Mouse (Mus musculus) hindbrain, embryonic 12.5 days (tissue): ENCODE data around the gene Lyl1. TPM values are rescaled to one million over a fixed set of nuclear protein-coding genes. Genes with fewer than 3 reads are reported as not detected.

Source experiments
- ATAC-seq: fragments of 200-750 bp; cut with Nextera tagmentation; 2 replicates; pipeline ENCODE4 v1.8.0; 2017; ENCODE audit warnings: moderate TSS enrichment; ENCODE audit not compliant: low FRiP score
- H3K27ac ChIP-seq: fragments of 300-500 bp; sonication (generic); 2 replicates; pipeline ENCODE4 v1.5.1; 2016; ENCODE audit warnings: mild to moderate bottlenecking
- H3K27me3 ChIP-seq: fragments of 300-500 bp; sonication (generic); 2 replicates; pipeline ENCODE4 v1.6.1; 2016; ENCODE audit warnings: mild to moderate bottlenecking
- H3K36me3 ChIP-seq: fragments of 300-500 bp; sonication (generic); 2 replicates; pipeline ENCODE4 v1.6.1; 2016; ENCODE audit warnings: mild to moderate bottlenecking
- H3K4me1 ChIP-seq: fragments of 300-500 bp; sonication (generic); 2 replicates; pipeline ENCODE4 v1.6.1; 2016
- H3K4me2 ChIP-seq: fragments of 300-500 bp; sonication (generic); replicated peaks from 2 replicates; pipeline ENCODE4 v1.6.1; 2016; ENCODE audit warnings: mild to moderate bottlenecking
- H3K4me3 ChIP-seq: fragments of 300-500 bp; sonication (generic); 2 replicates; pipeline ENCODE4 v1.5.1; 2016; ENCODE audit warnings: mild to moderate bottlenecking
- H3K9ac ChIP-seq: fragments of 300-500 bp; sonication (generic); 2 replicates; pipeline ENCODE4 v1.6.1; 2016; ENCODE audit warnings: mild to moderate bottlenecking, moderate library complexity
- H3K9me3 ChIP-seq: fragments of 300-500 bp; sonication (generic); replicated peaks from 2 replicates; pipeline ENCODE4 v1.6.1; 2016; ENCODE audit warnings: mild to moderate bottlenecking
- WGBS: fragments of 180-500 bp; shearing (Covaris S2); methylation state at CpG from one replicate; pipeline ENCODE4 v1.1.7; 2016; 5-methylcytosine and 5-hydroxymethylcytosine counted together
- polyA plus RNA-seq: library from polyadenylated mRNA; unstranded; fragments of >200 nt; fragmentation: Nextera tagmentation; extraction: Ambion mirVana; gene quantifications from 2 replicates; pipeline ENCODE4 v1.2.1, GENCODE M21; 2016

Gene Lyl1
- polyA plus RNA-seq, 1 experiment from 2014 or later, result 4.6 TPM

DNA sequence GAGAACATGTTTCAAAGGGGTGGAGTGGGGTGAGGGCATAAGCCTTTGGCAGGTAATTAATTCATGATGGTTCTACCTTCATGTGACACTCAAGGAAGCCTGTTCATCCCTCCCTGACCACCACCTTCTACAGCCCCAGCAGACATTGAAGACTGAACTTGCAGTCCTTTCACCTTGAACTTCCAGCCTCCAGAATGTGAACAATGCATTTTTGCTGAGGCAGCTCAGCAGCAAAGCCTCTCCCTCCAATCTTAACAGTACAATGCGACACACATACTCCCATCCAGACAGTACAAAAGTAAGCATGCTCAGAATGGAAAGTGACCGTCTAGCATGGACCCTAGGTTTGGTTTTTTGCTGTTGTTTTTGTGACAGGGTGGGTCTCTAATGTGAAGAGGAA is 19.8 kb upstream of the Lyl1 start:
- H3K4me1 ChIP-seq, result peaks cover 27% of the 10 kb centered on the region
- peaks cover 14% of the 10 kb centered on the region for H3K36me3 ChIP-seq
- no peak overlapping the region for H3K9ac ChIP-seq
- no peak overlapping the region for H3K4me2 ChIP-seq
- H3K4me3 ChIP-seq, result no peak overlapping the region
- ATAC-seq, result no peak
- no peaks in the 10 kb centered on the region for H3K9me3 ChIP-seq
- H3K27me3 ChIP-seq, result no peaks in the 10 kb centered on the region
- H3K27ac ChIP-seq, result no peak overlapping the region
- WGBS, result 87% methylated on average over 2 of the region's 2 CpGs

DNA sequence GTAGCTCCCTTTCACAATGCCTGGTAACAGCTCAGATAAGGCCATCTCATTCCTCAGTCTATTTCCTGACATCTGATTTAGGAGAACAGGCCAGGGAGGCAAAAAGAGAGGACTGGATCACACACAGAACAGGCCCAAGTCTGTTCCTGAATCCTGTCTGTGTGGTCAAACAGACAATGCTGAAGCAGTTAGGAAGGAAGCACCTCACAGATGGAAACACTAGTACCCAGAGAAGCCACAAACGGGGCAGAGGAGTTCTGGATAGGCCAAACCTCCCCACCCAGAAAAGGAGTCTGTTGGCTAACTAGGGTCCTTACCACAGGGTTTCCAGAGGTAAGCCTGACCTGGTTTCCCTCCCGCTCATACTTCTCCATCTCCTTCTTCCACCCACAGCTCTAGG is 19.0 kb upstream of the Lyl1 start:
- no peak overlapping the region for H3K27ac ChIP-seq
- H3K4me2 ChIP-seq, result no peak overlapping the region
- no peak overlapping the region for H3K4me3 ChIP-seq
- H3K9me3 ChIP-seq, result no peaks in the 10 kb centered on the region
- peaks cover 32% of the 10 kb centered on the region for H3K4me1 ChIP-seq
- no peaks in the 10 kb centered on the region for H3K27me3 ChIP-seq
- no peak for ATAC-seq
- 83% methylated on average over 2 of the region's 2 CpGs for WGBS
- no peak overlapping the region for H3K9ac ChIP-seq
- 0 out of 2 replicates have a peak, but pooled peaks cover 9% of the 10 kb centered on the region for H3K36me3 ChIP-seq

DNA sequence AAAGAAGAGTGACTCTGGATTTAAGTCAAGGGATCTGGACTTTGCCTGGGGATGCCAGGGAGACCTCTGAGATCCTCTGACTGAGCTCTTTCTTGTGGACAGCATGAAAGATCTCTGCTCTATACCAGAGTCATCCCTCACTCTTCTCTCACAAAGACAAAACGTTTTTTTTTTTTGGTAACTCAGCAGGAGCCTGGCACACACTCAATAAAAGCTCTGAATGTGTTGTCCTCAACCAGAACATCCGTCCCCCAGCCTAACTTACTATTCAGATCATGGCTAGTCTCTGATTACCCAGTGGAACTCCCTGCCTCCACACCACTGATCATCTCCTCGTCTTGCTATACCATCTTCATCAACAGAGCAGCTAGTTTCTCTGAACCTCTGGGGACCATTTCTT is 16.7 kb upstream of the Lyl1 start:
- H3K27me3 ChIP-seq, result no peaks in the 10 kb centered on the region
- ATAC-seq, result no peak
- H3K4me3 ChIP-seq, result no peak overlapping the region
- 0 out of 2 replicates have a peak, but pooled peaks cover 7% of the 10 kb centered on the region for H3K36me3 ChIP-seq
- H3K4me2 ChIP-seq, result no peak overlapping the region
- 0 out of 2 replicates have a peak overlapping the region, but pooled peaks have one; percentile 1 for H3K9ac ChIP-seq
- WGBS, result 29% methylated on average over 3 of the region's 3 CpGs
- H3K4me1 ChIP-seq, result peaks cover 44% of the 10 kb centered on the region
- H3K27ac ChIP-seq, result no peak overlapping the region
- no peaks in the 10 kb centered on the region for H3K9me3 ChIP-seq

DNA sequence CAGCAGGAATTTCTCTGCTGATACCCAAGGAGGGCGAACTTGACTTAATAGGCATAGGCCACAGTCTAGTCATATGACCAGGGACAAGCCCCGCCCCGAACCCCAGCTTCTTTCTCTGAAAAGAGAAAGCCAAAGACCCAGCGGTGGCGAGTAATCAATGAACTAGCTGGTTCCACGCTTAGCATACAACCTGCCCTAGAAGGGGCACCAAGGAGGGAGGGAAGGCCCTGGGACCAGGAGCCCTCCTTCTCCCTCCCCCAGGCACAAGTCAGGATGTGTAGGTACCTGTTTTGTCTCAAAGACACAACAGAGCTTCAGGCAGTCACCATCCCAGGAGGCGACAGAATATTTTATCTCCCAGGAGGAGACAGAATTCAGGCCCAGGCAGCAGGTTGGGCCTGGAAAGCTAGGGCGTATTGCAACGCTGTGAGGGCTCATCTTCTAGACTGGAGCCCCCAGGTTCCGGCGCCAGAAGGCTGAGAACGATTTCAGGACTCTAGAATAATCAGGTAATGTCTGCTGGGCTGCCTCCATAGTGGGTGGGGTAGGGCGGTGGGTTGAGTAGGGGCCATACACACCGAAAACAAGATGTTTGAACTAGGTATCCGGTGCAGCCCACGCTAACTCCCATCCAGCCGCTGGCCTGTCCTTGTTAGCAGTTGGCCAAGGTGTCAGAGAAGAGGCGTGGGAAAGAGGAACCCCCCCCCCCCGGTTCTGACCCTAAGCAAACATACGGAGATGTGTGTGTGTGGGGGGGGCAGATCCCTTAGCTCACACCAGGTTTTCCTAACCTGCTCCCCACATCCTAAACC is 14.9 kb upstream of the Lyl1 start, which contains the start of gene Trmt1:
Trmt1 (plus strand) TSS at position 117 of the 812 bp plus-strand sequence.
- peak within 1 kb of the TSS; percentile 100 for H3K4me3 ChIP-seq
- peaks cover 53% of the 10 kb centered on the region for H3K4me1 ChIP-seq
- 0 out of 2 replicates have a peak, but pooled peaks have one; percentile 35 for ATAC-seq
- H3K27ac ChIP-seq, result peak within 1 kb of the TSS; percentile 95
- peak within 1 kb of the TSS; percentile 100 for H3K9ac ChIP-seq
- H3K4me2 ChIP-seq, result peak within 1 kb of the TSS; percentile 91
- H3K36me3 ChIP-seq, result 0 out of 2 replicates have a peak, but pooled peaks cover 6% of the 10 kb centered on the region
- WGBS, result 8% methylated on average over 20 of the region's 20 CpGs
- no peaks in the 10 kb centered on the region for H3K9me3 ChIP-seq
- H3K27me3 ChIP-seq, result no peaks in the 10 kb centered on the region

- H3K36me3 ChIP-seq, result peaks cover 2% of the 10 kb centered on the region; the same call in 1 of the 2 replicates
- ATAC-seq, result peak; percentile 42
- no peaks in the 10 kb centered on the region for H3K27me3 ChIP-seq
- H3K4me2 ChIP-seq, result peak overlapping the region; percentile 91
- 0% methylated on average over 32 of the region's 62 CpGs for WGBS
- peak overlapping the region; percentile 100 for H3K4me3 ChIP-seq
- H3K27ac ChIP-seq, result peak overlapping the region; percentile 95
- peak overlapping the region; percentile 100 for H3K9ac ChIP-seq
- no peaks in the 10 kb centered on the region for H3K9me3 ChIP-seq
- H3K4me1 ChIP-seq, result peaks cover 52% of the 10 kb centered on the region
Observed at GRCm38 (mm10) chr8:84687003-84687704, 14.1 kb upstream of the Lyl1 start.

GRCm38 (mm10) chr8:84687705-84688100 is 13.6 kb upstream of the Lyl1 start, which contains the start of gene Nacc1:
Gene Nacc1, minus strand, starts transcription at chr8:84687862.
- Histone ChIP-seq H3K27ac (peak within 1 kb of the TSS; percentile 95), H3K27me3 (no peaks in the 10 kb centered on the region), H3K4me1 (peaks cover 49% of the 10 kb centered on the region), H3K36me3 (peaks cover 6% of the 10 kb centered on the region), H3K4me3 (peak within 1 kb of the TSS; percentile 100), H3K9ac (peak within 1 kb of the TSS; percentile 100), H3K9me3 (no peaks in the 10 kb centered on the region), H3K4me2 (peak within 1 kb of the TSS; percentile 98)
- peak; percentile 71 for ATAC-seq
- WGBS, result under 1% methylated on average over 35 of the region's 37 CpGs

- H3K9ac ChIP-seq, result peak overlapping the region; percentile 74
- H3K4me2 ChIP-seq, result peak overlapping the region; percentile 98
- WGBS, result under 1% methylated on average over 47 of the region's 47 CpGs
- peak overlapping the region; percentile 52; the same call in 1 of the 2 replicates for H3K27ac ChIP-seq
- peak overlapping the region; percentile 83 for H3K4me3 ChIP-seq
- no peaks in the 10 kb centered on the region for H3K27me3 ChIP-seq
- H3K9me3 ChIP-seq, result no peaks in the 10 kb centered on the region
- peaks cover 16% of the 10 kb centered on the region for H3K36me3 ChIP-seq
- peak; percentile 82 for ATAC-seq
- H3K4me1 ChIP-seq, result peaks cover 45% of the 10 kb centered on the region
Observed at GRCm38 (mm10) chr8:84689091-84689915, 12.0 kb upstream of the Lyl1 start.

DNA sequence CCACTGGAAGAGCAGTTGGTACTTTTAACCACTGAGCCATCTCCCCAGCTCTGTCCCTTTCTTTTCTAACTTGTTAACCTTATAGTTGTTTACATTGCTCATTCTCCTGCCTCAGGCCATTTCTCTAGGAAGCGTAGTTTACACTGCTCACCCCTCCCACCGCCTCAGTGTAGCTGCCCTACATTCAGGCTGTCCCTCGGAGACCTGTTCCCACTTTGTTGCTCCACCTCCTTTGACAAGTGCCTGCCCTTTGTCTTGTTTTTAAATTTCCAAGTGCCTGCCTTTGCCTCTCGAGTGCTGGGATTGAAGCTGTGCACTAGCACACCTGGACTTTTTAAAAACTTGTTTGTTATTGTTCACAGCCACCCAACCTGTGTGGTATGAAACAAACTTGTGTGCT is 7.9 kb upstream of the Lyl1 start:
- Histone ChIP-seq H3K9ac (no peak overlapping the region), H3K4me1 (peaks cover 17% of the 10 kb centered on the region), H3K4me2 (no peak overlapping the region), H3K27me3 (no peaks in the 10 kb centered on the region), H3K36me3 (peaks cover 50% of the 10 kb centered on the region), H3K4me3 (no peak overlapping the region), H3K27ac (no peak overlapping the region), H3K9me3 (no peaks in the 10 kb centered on the region)
- ATAC-seq, result no peak
- WGBS, result 81% methylated on average over 4 of the region's 4 CpGs

- H3K4me2 ChIP-seq, result no peak overlapping the region
- H3K9ac ChIP-seq, result no peak overlapping the region
- H3K36me3 ChIP-seq, result peaks cover 64% of the 10 kb centered on the region
- no peak overlapping the region for H3K27ac ChIP-seq
- ATAC-seq, result no peak
- no peaks in the 10 kb centered on the region for H3K9me3 ChIP-seq
- peaks cover 6% of the 10 kb centered on the region; the same call in 1 of the 2 replicates for H3K4me1 ChIP-seq
- no peak overlapping the region for H3K4me3 ChIP-seq
- H3K27me3 ChIP-seq, result peaks cover 4% of the 10 kb centered on the region
- WGBS, result 93% methylated on average over 6 of the region's 6 CpGs
Observed at GRCm38 (mm10) chr8:84695140-84695539, 6.1 kb upstream of the Lyl1 start.

GRCm38 (mm10) chr8:84697166-84698130 is 3.8 kb upstream of the Lyl1 start:
- Histone ChIP-seq H3K4me2 (no peak overlapping the region), H3K27ac (no peak overlapping the region), H3K9ac (no peak overlapping the region), H3K4me1 (0 out of 2 replicates have a peak, but pooled peaks cover 10% of the 10 kb centered on the region), H3K36me3 (peaks cover 60% of the 10 kb centered on the region), H3K27me3 (peaks cover 25% of the 10 kb centered on the region), H3K9me3 (no peaks in the 10 kb centered on the region), H3K4me3 (no peak overlapping the region)
- WGBS, result 90% methylated on average over 14 of the region's 14 CpGs
- ATAC-seq, result no peak

DNA sequence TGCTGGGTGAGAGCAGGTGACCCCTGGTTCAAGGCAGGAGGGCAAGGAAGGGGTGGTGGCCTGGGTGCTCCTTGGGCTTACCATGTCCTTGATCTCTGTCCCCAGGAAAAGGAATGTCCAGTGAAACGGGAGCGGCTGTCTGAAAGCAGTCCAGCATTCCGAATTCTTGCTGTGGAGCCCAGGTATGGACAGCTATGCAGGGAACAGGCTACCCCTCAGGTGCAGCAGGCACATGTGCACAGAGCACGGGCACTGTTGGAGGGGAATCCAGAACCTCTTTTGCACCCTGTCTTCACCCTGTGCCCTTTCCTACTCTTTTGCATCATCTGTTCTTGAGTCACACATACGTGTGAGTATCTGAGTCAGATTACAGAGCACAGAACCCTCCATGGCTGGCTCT is 3.0 kb upstream of the Lyl1 start:
- no peak for ATAC-seq
- Histone ChIP-seq H3K4me3 (no peak overlapping the region), H3K27me3 (peaks cover 33% of the 10 kb centered on the region), H3K4me1 (0 out of 2 replicates have a peak, but pooled peaks cover 10% of the 10 kb centered on the region), H3K9ac (no peak overlapping the region), H3K9me3 (no peaks in the 10 kb centered on the region), H3K27ac (no peak overlapping the region), H3K36me3 (peaks cover 53% of the 10 kb centered on the region), H3K4me2 (no peak overlapping the region)
- 88% methylated on average over 5 of the region's 5 CpGs for WGBS
